Mouse (Mus musculus) limb, embryonic 13.5 days (tissue): Measurements from ENCODE around the gene Cwf19l1. TPM values are rescaled to one million over a fixed set of nuclear protein-coding genes. Genes with fewer than 3 reads are reported as not detected.
"Not testable (repeated sequence)": the region's sequence is repeated elsewhere in the genome, so short reads cannot be mapped to it uniquely, and the experiment has no call there.

Experiments
- ATAC-seq: fragments of 200-750 bp; cut with Nextera tagmentation; 2 replicates; pipeline ENCODE4 v1.8.0; 2017; ENCODE audit warnings: low read depth, moderate number of reproducible peaks, moderate TSS enrichment; ENCODE audit not compliant: low FRiP score
- H3K27ac ChIP-seq: fragments of 300-500 bp; sonication (generic); 2 replicates; pipeline ENCODE4 v1.5.1; 2015; ENCODE audit warnings: inconsistent platforms, mild to moderate bottlenecking, moderate library complexity
- H3K27me3 ChIP-seq: fragments of 300-500 bp; sonication (generic); 2 replicates; pipeline ENCODE4 v1.6.1; 2015; ENCODE audit warnings: mild to moderate bottlenecking, inconsistent platforms
- H3K36me3 ChIP-seq: fragments of 300-500 bp; sonication (generic); 2 replicates; pipeline ENCODE4 v1.6.1; 2015; ENCODE audit warnings: inconsistent platforms, mild to moderate bottlenecking, moderate library complexity
- H3K4me1 ChIP-seq: fragments of 300-500 bp; sonication (generic); 2 replicates; pipeline ENCODE4 v1.6.1; 2015; ENCODE audit warnings: inconsistent platforms
- H3K4me2 ChIP-seq: fragments of 300-500 bp; sonication (generic); replicated peaks from 2 replicates; pipeline ENCODE4 v1.6.1; 2015; ENCODE audit warnings: inconsistent platforms, mild to moderate bottlenecking, moderate library complexity
- H3K4me3 ChIP-seq: fragments of 300-500 bp; sonication (generic); 2 replicates; pipeline ENCODE4 v1.5.1; 2015; ENCODE audit warnings: moderate library complexity, mild to moderate bottlenecking, inconsistent platforms
- H3K9ac ChIP-seq: fragments of 300-500 bp; sonication (generic); 2 replicates; pipeline ENCODE4 v1.6.1; 2015; ENCODE audit warnings: mild to moderate bottlenecking, inconsistent platforms
- H3K9me3 ChIP-seq: fragments of 300-500 bp; sonication (generic); 2 replicates; pipeline ENCODE4 v1.6.1; 2016; ENCODE audit warnings: inconsistent platforms
- WGBS: fragments of 180-500 bp; shearing (Covaris S2); methylation state at CpG from one replicate; pipeline ENCODE4 v1.1.7; 2015; 5-methylcytosine and 5-hydroxymethylcytosine counted together
- polyA plus RNA-seq: library from polyadenylated mRNA; unstranded; fragments of >200 nt; fragmentation: Nextera tagmentation; extraction: Ambion mirVana; gene quantifications from 2 replicates; pipeline ENCODE4 v1.2.1, GENCODE M21; 2015

Cwf19l1 gene
- polyA plus RNA-seq, 1 experiment from 2014 or later, result 33.9 TPM

DNA sequence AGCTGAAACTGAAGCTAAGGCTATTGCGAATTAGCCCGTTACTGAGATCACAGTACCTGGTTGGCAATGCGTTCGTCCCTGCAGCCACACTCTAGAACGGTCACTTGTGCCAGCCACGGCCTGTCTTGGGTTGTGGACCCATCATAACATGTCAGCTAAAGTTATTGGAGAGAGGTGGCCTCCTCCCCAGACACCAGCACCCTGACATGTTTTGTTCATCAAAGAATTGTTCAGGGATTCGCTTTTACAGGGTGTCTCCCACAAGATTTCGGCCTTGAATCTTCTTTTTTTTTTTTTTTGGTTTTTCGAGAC, 10.8 kb upstream of the Cwf19l1 start:
- H3K27me3 ChIP-seq, result peaks cover 10% of the 10 kb centered on the region
- no peak overlapping the region for H3K27ac ChIP-seq
- peaks cover 10% of the 10 kb centered on the region for H3K4me1 ChIP-seq
- peaks cover 30% of the 10 kb centered on the region for H3K36me3 ChIP-seq
- peak overlapping the region; percentile 83 for H3K4me2 ChIP-seq
- no peak for ATAC-seq
- WGBS, result 68% methylated on average over 9 of the region's 9 CpGs
- peak overlapping the region; percentile 77 for H3K4me3 ChIP-seq
- 0 out of 2 replicates have a peak overlapping the region, but pooled peaks have one; percentile 73 for H3K9ac ChIP-seq
- no peaks in the 10 kb centered on the region for H3K9me3 ChIP-seq

DNA sequence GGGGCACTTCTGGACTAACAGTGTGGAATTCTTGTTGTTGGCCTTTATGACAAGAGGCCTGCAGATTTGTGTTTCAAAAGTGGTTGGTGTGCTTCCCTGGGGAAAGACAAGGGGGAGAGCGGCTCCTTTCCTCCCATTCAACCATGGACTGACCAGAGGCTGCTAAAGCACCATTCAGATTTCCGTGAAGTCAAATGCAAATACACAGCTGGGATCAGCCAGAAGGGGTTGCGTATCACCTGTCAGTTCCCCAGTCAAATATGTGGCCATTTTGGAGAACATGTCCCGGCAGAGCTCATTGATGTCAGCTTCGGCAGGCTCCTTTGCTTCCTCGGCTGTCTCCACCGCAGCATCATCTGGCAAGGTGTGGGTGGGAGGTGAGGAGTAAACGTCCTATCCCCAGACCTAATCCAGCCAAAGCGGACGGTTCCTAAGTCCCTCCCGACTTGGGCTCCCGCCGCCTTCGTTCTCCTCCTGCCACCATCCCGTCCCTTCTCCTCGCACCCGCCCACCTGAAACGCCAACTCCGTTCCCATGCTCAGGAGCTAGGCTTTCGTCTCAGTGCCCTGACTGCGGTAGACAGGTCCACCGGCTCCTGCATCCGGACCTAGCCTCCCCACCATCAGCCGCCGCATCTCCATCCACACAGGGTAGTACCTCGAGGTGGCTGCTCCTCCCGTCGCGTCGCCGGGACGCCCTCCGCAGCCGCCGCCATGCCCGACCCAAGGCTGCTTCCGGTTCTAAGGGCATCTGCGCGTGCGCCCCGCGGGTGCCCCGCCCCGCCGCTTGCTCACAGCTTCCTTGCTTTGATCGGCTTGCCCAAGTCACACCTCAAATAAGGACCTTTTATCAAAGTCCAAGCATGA, 10.3 kb upstream of the Cwf19l1 start, which contains the start of gene Bloc1s2:
Bloc1s2 (minus strand) TSS at position 745 of the 866 bp plus-strand sequence.
- Histone ChIP-seq H3K4me2 (peak within 1 kb of the TSS; percentile 83), H3K27ac (0 out of 2 replicates have a peak within 1 kb of the TSS, but pooled peaks have one; percentile 34), H3K4me3 (peak within 1 kb of the TSS; percentile 77), H3K9ac (peak within 1 kb of the TSS; percentile 73), H3K9me3 (no peaks in the 10 kb centered on the region), H3K27me3 (peaks cover 10% of the 10 kb centered on the region), H3K4me1 (peaks cover 10% of the 10 kb centered on the region), H3K36me3 (peaks cover 35% of the 10 kb centered on the region)
- ATAC-seq, result peak; percentile 78
- WGBS, result 2% methylated on average over 46 of the region's 46 CpGs

GRCm38 (mm10) chr19:44144366-44144765, 8.7 kb upstream of the Cwf19l1 start:
- no peak overlapping the region for H3K4me3 ChIP-seq
- peaks cover 49% of the 10 kb centered on the region for H3K36me3 ChIP-seq
- H3K27me3 ChIP-seq, result peaks cover 5% of the 10 kb centered on the region; the same call in 1 of the 2 replicates
- H3K9ac ChIP-seq, result no peak overlapping the region
- no peak overlapping the region for H3K4me2 ChIP-seq
- H3K9me3 ChIP-seq, result no peaks in the 10 kb centered on the region
- no peak for ATAC-seq
- WGBS, result 92% methylated on average over 9 of the region's 9 CpGs
- H3K4me1 ChIP-seq, result peaks cover 10% of the 10 kb centered on the region
- H3K27ac ChIP-seq, result no peak overlapping the region

DNA sequence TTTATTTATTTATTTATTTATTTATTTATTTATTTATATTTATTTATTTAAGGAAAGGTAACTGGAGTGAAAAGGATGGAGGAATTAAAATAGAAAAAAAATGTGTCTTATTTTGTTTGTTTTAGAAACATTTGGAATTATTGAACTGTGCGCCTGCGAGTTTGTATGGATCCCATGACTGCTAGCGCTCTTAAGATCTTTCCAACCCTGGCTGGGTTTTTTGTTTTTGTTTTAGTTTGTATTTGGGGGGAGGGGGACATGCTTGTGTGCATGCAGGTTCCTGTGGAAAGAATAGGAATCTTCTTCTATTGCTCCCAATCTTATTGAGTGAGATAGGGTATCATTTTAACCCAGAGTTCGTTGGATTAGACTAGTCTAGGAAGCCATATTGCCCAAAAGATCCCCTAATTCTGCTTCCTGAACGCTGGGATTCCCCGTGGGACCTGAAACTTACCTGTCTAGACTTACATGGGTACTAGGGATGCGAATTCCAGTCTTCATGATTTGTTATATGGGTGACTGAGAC, 347 bp upstream of the Cwf19l1 start:
- Histone ChIP-seq H3K9me3 (peaks cover 5% of the 10 kb centered on the region; the same call in 1 of the 2 replicates), H3K27me3 (no peaks in the 10 kb centered on the region), H3K9ac (peak overlapping the region; percentile 51), H3K36me3 (peaks cover 38% of the 10 kb centered on the region), H3K4me1 (peaks cover 8% of the 10 kb centered on the region), H3K27ac (no peak overlapping the region), H3K4me3 (peak overlapping the region; percentile 80), H3K4me2 (peak overlapping the region; percentile 61)
- WGBS, result 31% methylated on average over 7 of the region's 7 CpGs
- ATAC-seq, result no peak

DNA sequence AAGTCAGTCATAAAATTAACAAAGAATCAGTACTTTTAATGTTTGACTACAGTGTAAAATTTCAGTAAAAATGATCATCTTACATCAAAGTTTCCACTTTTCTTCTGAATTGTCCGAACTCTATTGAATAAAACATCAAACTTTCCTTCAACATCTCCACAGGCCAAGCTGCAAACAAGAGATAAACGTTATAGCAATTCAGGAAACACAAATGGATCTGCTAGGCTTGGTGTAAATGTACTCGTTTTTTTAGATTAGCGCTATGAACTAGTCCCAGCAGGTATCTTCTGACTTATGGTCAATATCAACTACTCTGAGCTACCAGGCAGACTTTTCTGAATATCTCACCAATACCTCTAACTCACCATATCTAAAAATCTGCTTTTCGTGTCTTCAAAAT, 2.8 kb downstream of the Cwf19l1 start:
- H3K27me3 ChIP-seq, result no peaks in the 10 kb centered on the region
- WGBS, result 89% methylated on average over 5 of the region's 5 CpGs
- H3K9me3 ChIP-seq, result no peaks in the 10 kb centered on the region
- H3K27ac ChIP-seq, result no peak overlapping the region
- H3K4me2 ChIP-seq, result no peak overlapping the region
- no peak for ATAC-seq
- peaks cover 8% of the 10 kb centered on the region for H3K4me1 ChIP-seq
- H3K9ac ChIP-seq, result no peak overlapping the region
- peaks cover 40% of the 10 kb centered on the region for H3K36me3 ChIP-seq
- H3K4me3 ChIP-seq, result no peak overlapping the region

DNA sequence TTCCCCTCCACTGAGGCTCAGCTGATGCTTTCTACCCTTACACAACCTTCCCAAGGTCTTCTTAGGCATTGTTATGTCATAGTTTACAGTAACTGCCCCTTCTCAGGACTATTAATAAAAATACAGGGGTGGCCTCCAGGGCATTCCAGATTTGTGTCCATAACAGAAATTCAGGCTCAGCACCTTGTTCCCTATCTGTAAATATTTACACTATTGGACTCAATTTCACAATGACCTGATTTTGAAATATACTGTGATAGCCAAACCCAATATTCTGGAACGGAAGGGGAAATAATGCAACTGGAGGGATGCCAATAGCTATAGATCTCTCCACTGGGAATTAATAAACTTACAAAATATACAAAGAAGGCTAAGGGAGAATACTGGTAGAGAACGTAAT, 7.1 kb downstream of the Cwf19l1 start:
- Histone ChIP-seq H3K9ac (no peak overlapping the region), H3K9me3 (no peaks in the 10 kb centered on the region), H3K27ac (no peak overlapping the region), H3K27me3 (no peaks in the 10 kb centered on the region), H3K4me1 (no peaks in the 10 kb centered on the region), H3K36me3 (peaks cover 78% of the 10 kb centered on the region), H3K4me2 (no peak overlapping the region), H3K4me3 (no peak overlapping the region)
- 89% methylated on average over 2 of the region's 2 CpGs for whole genome bisulfite sequencing
- no peak for ATAC-seq

- Histone ChIP-seq H3K27ac (no peak overlapping the region), H3K9me3 (no peaks in the 10 kb centered on the region), H3K4me3 (no peak overlapping the region), H3K9ac (no peak overlapping the region), H3K36me3 (peaks cover 84% of the 10 kb centered on the region), H3K4me1 (no peaks in the 10 kb centered on the region), H3K27me3 (no peaks in the 10 kb centered on the region), H3K4me2 (no peak overlapping the region)
- WGBS, result 92% methylated on average over 10 of the region's 10 CpGs
- ATAC-seq, result no peak
Observed at GRCm38 (mm10) chr19:44127729-44128497, 7.8 kb downstream of the Cwf19l1 start.

GRCm38 (mm10) chr19:44121137-44121536, 14.5 kb downstream of the Cwf19l1 start:
- Histone ChIP-seq H3K4me3 (no peak overlapping the region), H3K9ac (no peak overlapping the region), H3K4me2 (no peak overlapping the region), H3K27me3 (no peaks in the 10 kb centered on the region), H3K4me1 (no peaks in the 10 kb centered on the region), H3K9me3 (no peaks in the 10 kb centered on the region), H3K27ac (no peak overlapping the region), H3K36me3 (peaks cover 84% of the 10 kb centered on the region)
- no peak for ATAC-seq
- WGBS, result 95% methylated on average over 7 of the region's 7 CpGs

DNA sequence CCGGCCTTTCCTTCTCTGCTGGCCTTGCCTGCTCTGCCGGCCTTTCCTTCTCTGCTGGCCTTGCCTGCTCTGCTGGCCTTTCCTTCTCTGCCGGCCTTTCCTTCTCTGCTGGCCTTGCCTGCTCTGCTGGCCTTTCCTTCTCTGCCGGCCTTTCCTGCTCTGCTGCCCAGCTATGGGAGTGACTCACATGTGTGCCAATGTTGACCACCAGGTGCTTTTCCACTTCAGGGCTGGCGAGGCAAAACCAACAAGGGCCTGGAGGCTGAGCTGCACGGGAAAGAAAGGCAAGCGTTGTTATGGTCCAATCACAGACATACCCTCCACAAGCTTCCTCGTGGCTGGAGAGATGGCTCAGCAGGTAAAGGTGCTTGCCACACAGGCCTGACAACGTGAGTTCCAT, 15.0 kb downstream of the Cwf19l1 start:
- H3K4me3 ChIP-seq, H3K9ac ChIP-seq, ATAC-seq, H3K27ac ChIP-seq, H3K4me2 ChIP-seq, H3K9me3 ChIP-seq, H3K27me3 ChIP-seq, H3K4me1 ChIP-seq: not testable (repeated sequence)
- peaks cover 84% of the 10 kb centered on the region for H3K36me3 ChIP-seq
- WGBS, result 88% methylated on average over 8 of the region's 9 CpGs

DNA sequence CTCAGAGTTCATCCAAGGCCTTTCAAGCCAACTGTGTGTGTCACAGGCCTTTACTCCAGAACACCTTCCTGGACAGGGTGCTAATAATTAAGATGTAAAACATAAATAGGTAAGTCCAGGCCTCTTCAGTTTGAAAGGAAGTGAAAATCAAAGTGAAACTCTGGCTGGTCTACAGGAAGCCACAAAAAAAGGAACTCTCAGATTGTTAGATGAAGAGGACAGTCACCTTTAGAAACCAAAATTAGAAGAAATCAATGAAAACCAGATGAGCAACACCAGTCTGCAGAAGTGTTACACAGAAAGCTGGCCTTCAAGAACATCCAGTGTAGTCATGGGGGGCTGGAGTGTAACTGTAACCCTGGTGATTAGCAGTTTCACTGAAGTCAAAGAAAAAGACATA, 17.9 kb downstream of the Cwf19l1 start:
- Histone ChIP-seq H3K4me3 (no peak overlapping the region), H3K4me2 (no peak overlapping the region), H3K36me3 (peaks cover 81% of the 10 kb centered on the region), H3K4me1 (no peaks in the 10 kb centered on the region), H3K27me3 (no peaks in the 10 kb centered on the region), H3K9me3 (no peaks in the 10 kb centered on the region), H3K27ac (no peak overlapping the region), H3K9ac (no peak overlapping the region)
- ATAC-seq, result no peak

GRCm38 (mm10) chr19:44111706-44112105, 24.0 kb downstream of the Cwf19l1 start:
- 67% methylated on average over 7 of the region's 7 CpGs for WGBS
- H3K4me3 ChIP-seq, result no peak overlapping the region
- no peak for ATAC-seq
- no peaks in the 10 kb centered on the region for H3K9me3 ChIP-seq
- H3K4me2 ChIP-seq, result no peak overlapping the region
- no peak overlapping the region for H3K27ac ChIP-seq
- no peaks in the 10 kb centered on the region for H3K27me3 ChIP-seq
- no peak overlapping the region for H3K9ac ChIP-seq
- peaks cover 58% of the 10 kb centered on the region for H3K36me3 ChIP-seq
- H3K4me1 ChIP-seq, result peaks cover 5% of the 10 kb centered on the region

DNA sequence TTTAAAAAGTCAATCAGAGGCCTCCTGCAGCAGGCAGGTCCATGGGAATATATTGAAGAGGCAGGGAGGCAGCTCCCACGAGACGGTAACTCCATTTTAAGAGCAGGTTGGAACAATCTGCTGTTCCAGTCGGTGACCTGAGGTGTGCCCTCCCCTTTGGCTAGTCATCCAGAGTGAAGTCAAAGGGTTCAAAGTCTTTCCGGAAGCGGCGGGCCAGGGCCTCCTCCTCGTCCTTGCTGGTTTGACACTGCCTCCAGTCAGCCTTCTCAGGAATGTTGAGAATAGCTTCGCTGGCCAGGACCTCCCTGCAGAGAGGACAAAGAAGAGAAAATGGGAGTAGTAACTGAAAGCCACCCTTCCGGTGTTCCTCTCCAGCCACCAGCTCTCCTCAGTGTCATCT, 25.3 kb downstream of the Cwf19l1 start:
- ATAC-seq, result no peak
- H3K4me2 ChIP-seq, result no peak overlapping the region
- H3K4me1 ChIP-seq, result peaks cover 18% of the 10 kb centered on the region
- H3K27me3 ChIP-seq, result no peaks in the 10 kb centered on the region
- no peak overlapping the region for H3K27ac ChIP-seq
- 86% methylated on average over 9 of the region's 9 CpGs for WGBS
- H3K36me3 ChIP-seq, result peaks cover 51% of the 10 kb centered on the region
- H3K9me3 ChIP-seq, result no peaks in the 10 kb centered on the region
- H3K9ac ChIP-seq, result no peak overlapping the region
- no peak overlapping the region for H3K4me3 ChIP-seq
